Mouse (Mus musculus) embryo, embryonic 10 days (tissue): ENCODE measurements at regions not wholly inside any gene's neighbourhood (a gene's known extent, or its start where the extent isn't known, plus 50 kb on each side); places are given as distances from the start of the nearest gene placed in this dataset.

Source experiments
- DNase-seq: peaks from one replicate; pipeline ENCODE4 v3.0.0-alpha.2; 2015; ENCODE audit warnings: low spot score

DNA sequence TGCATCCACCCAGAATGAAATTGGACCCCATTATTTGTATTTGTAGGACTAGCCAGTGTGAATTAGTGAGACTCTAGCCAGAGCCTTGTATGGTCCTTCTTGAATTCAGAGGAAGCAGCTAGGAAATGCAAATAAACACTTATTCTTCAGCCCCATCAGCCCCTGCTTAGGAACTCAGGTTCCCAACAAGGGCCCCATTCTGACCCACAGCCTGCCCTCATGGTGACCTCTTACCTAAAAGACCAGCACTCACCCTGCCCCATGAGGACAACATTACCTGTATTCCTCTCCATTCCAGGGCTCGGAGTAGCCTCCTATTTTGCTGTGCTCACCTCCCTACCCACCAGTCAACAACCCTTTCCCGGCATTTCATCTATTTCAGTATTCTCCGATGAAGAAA, 283.6 kb upstream of the Noct start:
- no peak for DNase-seq

DNA sequence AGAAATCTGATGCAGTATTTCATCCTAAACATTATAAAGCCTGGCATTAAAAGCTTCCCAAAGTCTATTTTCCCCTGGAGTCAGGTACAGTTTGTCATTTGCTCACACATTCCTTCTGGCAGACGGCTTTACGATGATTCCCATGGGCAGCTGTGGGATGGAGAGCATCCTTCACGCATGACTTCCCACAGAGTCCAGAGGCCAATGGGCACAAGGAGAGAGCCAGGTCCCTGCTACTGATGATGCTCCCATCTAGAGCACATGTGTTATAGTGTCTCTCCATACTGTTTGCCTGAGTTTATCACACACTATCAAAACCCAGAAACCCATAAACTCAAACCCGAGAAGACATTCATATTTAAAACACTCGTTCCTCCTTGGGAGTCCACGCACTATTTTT, 270.8 kb upstream of the Noct start:
- DNase-seq, result no peak

DNA sequence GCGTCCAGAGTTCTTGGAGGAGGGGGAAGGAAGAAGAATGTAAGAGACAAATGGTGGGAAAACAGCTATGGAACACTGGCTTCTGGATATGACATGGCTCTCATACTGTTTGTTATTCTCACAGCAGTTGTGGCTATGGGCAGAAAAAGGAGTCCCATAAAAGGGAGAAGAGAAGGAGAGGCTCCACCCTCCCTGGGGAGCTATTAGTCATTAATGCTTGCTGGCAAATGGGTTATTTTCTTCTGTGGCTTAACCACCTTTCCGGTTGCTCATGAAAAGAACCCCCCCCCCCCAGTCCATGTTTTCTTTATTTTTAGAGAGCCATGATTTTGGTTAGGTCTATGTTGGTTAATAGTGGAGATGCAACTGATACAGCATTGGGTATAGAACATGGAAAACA, 253.9 kb upstream of the Noct start:
- no peak for DNase-seq

DNA sequence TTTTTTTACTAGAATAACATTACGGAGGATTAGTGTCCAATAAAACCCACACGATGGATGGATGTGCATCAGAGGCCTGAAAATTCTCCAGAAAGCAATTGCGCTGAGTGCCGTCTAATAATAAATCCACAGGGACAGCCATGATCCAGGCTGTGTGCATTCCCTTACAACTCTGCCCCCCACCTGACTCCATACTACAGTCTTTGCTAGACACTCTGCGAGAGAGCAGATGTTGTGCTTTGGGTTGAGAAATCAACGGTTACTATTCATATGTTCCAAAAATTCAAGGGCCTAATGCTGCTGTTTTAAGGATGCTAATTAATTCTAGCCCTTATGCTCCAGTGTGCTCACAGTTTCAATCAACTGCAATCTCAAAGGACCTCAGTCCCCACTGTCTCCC, 251.2 kb upstream of the Noct start:
- DNase-seq, result no peak

DNA sequence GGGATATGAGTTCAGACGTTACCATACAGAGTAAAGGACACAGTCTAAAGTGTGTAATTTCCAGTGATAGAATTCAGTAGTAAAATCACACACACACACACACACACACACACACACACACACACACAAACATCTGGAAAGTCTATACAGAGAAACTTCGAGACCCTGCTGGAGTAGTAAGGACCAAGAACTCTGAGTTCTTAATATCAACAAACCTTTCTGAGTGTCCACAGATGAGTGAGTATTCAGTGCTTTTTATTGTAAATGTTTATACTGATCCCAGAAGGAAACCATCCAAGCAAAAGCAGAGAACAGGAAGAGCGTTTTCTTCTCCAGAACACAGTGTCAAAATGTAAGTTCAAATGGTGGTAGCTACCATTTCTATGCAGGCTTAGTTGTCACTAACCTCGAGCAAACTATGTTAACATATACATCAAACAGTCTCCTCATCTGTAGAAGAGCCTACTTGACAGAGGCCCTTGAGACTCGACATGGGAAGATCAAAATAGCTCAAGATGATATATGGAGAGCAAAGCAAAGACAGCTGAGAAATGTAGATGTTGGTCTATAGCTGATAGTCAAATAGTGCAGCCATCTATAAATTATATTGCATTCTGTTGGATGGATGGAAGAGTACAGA, 248.0 kb upstream of the Noct start:
- DNase-seq, result no peak

DNA sequence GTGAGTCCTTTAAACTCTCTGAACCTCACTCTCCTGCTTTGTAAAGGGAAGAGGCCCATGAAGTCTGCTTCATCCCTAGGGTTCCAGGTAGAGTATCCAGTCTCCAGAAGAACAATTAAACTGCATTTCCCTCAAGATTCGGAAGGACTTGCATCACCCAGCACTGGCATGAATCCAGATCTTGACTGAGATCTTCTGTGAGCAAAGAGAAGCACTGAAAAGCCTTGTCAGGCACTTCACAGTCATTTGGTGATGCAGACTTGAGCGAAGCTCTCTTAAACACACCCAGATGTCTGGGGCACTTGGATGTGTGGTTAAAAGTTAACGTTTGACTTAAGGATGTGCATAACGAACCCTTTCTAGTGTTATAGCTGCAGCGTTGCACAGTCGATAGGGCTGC, 247.4 kb upstream of the Noct start:
- no peak for DNase-seq

DNA sequence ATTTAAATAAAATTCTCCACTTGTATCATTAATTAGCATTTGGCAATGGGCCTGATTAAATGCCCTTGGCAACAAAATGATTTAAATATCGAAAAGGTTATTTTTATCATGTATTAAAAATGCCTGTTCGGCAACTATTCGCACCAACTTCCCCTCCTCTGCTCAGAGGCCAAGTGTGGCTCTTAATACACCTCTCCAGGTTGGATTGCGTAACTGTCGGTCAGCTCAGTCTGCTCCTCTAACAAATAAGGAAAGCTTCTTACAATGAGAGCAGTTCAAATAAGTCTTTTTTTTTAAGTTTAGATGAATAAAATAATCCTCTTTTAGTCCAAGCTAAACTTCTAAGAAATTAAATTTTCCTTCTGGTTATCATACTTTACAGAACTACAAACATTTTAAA, 245.6 kb upstream of the Noct start:
- DNase-seq, result no peak

DNA sequence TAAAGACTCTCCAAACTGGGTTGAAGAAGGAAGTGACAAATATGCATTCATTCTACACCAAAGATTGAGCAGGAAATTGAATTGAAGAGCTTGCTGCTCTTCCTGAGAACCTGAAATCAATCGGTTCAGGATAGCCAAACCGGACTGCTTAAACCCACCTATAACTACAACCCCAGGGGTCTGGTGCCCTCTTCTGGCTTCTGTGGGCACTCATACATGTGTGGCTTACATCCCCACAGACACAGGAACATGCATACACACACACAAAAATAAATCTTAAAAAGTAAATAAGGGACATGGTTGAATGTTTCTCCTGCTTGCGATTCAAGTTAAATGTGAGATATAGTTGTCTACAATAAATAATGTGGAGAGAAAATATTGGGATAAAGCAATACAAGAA, 244.7 kb upstream of the Noct start:
- DNase-seq, result no peak

DNA sequence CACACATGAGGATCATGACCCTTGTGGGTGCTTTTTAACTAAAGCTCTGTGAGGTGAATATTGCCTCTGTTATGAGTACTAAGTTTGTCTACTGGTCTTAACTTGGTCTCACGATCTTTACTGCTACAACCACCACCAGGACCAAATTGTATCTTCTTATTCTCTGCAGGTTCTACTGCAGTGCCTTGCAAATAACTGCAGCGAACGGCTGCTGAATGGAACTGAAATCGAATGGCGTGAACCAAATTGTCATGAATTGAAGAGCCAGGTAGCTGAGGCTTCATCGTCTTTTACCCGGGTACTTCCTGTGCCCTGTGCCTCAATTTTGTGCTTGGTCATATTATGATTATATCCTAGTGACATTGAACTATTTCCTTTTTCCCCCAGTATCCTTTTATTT, 242.5 kb upstream of the Noct start:
- DNase-seq, result no peak

DNA sequence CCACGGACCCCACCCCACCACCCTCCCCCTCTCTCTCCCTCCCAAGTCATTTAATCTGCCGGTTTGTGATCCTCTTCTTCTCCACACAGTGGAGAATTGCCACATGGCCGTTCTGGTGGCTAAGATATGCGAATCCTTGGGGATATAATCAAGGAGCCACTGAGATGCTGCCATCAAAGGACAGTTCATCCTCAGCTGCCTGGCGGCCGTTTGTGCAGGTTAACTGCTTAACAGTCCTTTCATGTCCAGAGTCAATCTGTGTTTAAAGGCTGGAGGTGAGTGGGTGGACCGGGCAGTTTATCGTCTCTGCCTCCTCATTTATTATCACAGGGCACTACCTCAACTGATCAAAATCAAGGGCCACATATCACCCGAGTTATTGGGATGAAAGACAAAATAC, 241.6 kb upstream of the Noct start:
- no peak for DNase-seq

DNA sequence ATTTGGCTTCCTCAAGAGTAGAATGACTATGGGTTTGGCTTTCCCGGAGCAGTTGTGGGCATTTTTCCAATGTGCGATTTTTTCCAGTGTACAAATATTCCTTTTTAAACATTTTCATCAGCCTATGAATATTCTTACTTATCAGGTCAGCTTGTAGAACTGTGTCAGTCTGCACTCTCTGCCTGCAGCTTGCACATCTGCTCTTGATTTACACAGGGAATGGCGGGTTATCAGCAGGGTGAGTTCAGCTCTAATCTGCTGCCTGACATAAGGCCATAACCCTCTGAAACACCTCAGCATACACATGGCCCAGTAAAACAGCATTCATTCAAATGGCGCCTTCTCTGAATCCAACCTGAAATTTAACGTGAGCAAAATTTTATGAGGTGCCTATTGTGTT, 241.1 kb upstream of the Noct start:
- DNase-seq, result peak; percentile 69

DNA sequence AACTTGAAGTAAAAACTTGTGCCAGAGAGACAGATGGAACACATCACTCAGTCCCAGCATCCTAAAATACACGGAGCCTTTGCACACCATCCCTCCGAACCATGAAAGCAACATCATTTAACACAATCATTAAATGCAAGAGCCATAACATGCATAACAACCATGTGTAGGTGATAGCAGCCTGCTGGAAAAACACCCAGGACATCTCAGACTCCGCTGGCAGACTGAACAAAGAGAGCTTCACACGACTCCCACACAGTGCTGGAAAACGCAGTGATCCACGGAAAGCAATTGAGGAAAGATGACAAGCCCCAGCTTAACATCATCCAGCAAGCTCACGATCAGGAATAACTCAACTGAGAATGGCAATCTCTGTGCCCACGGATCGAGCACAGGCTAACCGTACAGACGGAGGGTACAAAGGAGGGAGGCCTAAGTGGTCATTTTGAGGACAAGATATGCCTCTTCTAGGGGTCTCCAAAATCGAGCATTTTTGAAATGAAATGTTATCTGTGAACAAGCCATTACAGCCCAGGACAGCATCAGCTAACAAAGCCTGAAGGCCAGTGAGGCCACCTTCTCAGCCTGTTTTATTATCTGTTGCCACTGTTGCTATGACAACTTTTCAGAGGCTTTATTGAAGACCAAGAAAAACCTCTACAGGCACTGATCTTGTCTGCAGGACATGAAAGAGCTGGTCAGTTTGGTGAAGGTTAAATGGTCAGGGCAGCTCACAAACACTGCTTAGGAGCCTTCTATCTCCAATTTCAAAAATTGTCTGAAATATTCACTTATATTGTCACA, 240.1 kb upstream of the Noct start:
- no peak for DNase-seq

DNA sequence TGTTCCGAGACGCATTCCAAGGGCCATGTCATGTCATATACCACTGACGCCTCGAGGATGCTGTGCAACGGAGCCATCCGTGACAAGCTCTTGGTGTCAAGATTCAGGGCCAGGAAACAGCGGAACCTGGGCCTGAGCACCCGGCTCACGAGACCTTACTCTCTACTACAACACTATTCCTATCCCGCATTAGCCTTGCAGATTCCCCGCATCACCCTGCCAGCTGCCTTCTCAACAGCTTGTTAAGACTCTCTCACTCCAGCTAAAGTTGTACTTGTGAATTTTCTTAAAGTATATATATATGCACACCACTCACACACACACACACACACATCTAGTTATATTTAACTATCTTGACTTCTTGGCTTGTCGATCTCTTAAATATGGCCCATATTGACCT, 236.4 kb upstream of the Noct start:
- DNase-seq, result no peak

DNA sequence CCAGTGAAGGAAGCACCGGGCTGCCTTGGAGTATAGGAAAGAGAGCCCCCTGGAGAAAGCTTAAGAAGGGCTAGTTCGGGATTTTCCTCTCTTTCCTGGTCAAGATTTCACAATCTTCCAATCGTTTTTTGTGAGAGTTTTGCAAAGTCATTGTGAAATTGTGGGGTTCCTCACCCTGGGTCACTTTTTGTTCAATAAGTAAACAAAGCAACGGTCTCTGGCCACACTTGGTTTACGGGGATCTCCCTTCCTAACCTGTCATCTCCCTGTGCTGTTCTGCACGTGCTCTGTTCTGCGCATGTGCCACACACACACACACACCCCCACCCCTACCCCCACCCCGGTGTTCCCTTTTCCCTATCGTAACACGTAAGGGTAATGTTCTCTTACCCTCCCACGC, 233.4 kb upstream of the Noct start:
- DNase-seq, result no peak

DNA sequence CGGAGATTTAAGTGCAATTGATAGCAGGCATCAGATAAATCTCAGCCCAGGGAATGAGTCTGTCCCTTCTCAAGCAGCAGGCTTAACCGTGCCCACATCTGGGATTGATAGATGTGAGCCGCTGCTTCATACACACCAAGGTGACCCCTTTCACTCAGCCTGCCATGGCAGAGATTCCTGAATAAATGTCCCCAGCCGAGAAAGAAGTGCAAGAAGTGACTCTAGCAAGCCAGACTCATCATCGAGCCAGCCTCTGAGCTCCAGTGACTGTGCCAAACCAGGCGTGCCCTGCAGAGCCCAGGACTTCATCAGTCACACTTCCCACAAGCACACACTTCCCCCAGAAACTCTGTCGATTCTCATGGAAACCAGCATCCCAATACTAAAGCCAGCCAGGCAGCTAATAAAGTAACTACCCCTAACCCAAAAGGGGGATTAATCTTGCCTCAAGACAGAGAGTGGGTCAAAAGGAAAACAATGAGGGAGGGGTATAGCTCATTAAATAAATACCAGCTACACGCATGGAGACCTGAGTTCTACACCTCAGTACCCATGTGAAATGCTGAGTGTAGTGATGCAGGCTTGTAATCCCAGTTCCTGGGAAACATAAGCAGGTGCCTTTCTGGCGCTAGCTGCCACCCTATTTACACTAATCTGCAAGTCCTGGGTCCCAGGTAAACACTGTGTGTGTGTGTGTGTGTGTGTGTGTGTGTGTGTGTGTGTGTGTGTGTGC, 231.5 kb upstream of the Noct start:
- peak; percentile 52 for DNase-seq

DNA sequence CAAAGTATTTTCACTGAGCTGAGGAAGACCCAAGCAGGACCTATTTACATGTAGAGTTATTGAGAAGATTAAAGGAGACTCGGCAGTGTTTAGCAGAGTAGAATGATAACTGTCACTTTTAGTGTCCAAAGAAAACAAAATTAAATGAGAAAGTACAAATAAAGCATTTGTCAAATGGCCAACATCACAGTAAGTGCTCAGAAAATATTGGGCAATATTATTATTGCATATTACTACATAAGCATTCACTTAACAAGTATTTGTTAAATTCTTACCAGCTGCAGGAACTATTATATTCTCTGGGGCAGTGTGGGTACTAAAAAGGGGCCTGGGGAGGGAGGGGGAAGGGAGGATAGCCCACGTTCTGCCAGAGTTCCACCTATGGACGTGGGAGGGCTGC, 224.5 kb upstream of the Noct start:
- DNase-seq, result no peak

DNA sequence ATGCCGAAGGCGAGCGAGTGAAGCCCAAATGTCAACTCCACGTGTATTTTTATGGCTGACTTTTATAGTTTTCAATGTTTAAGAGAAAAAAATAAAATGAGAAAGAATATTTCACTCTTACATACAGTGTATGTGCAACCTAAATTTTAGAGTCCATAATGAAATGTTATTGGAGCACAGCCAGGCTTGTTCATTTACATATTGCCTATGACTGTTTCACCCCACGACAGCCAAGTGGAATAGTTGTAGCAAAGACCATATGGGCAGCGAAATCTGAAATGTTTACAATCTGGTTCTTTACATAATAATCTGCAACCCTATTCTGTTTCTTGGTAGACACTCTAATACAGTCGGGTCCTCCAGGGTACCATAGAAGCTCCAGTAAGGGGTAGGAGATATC, 223.3 kb upstream of the Noct start:
- no peak for DNase-seq

DNA sequence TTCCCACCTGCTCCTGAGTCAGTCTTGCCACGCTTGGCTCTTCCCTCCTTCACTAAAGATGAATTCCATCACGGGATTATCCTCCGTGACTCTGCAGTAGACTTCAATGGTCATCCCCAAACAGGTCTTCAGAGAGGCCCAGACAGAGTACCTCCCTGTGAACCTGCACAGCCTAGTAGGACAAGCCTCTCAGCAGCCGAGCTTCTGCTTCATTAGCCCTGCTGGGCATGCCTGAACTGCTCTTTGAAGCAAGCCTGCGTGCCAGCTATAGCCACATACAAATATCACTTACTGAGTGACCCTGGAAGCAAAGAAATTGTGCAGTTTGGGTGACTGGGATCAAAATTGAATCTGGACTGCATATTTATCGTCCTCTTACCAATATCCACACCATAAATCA, 221.6 kb upstream of the Noct start:
- no peak for DNase-seq

DNA sequence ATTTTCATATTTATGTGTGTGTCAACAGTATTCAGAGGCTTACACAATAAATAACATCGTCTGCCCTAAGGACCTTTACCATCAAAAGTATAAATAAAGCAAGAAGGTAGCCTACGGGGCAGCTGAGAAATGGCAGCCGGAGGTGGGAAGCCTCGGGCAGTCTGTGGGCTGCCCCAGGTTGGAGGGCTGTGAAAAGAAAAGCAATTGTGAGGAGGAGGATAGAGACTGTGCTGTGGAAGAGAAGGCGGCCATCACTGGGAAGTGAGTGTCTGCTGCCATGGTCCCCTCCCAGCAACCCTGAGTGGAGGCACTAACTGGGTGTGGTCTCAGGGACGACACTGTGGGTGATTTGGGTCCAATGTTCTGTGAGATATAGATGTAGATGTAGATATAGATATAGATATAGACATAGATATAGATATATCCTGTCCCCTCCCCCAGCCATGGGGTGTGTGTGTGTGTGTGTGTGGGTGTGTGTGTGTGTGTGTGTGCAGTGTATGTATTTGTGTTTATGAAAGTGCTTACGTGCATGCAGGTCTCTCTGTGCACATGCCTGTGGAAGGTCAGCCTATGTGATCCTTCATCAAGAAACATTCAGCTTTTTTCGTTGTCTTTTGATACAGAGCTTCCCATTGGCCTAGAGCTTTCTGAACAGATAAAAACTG, 220.6 kb upstream of the Noct start:
- DNase-seq, result no peak

DNA sequence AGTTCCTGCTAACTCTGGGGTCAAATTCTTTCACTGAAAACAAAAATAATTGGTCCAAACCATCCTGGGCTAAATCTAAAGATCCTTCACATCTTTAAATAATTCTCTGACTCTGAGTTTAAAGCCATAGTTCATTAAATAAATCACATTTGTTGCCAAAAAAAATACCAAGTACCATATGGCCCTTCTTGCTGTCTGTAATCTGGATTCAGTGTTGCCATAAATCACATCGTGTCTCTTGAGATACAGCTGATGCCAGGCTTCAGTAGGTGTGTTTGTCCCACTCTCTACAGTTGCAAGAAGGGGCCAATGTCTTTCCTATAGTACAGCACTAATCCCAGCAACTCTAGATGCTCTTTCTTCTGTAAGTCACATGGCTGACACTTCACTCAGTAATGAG, 220.0 kb upstream of the Noct start:
- no peak for DNase-seq

DNA sequence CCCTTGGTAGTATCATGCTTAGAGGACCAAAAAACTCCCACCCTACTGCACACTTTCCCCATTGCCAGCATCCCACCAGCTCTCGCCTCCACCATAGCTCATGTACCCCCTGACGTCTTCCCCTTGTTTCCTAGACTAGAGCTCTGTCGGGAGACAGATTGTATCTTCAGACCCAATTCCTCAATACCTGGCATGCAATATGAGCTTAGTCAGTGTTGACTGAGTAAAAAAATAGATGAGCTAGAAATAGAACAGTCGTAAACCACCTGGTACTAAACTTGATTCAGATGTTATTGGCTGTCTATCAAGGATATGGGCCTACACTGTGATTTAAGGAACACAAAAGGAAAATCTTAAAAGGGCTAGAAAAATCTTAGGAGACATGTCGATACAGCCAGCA, 215.1 kb upstream of the Noct start:
- no peak for DNase-seq

DNA sequence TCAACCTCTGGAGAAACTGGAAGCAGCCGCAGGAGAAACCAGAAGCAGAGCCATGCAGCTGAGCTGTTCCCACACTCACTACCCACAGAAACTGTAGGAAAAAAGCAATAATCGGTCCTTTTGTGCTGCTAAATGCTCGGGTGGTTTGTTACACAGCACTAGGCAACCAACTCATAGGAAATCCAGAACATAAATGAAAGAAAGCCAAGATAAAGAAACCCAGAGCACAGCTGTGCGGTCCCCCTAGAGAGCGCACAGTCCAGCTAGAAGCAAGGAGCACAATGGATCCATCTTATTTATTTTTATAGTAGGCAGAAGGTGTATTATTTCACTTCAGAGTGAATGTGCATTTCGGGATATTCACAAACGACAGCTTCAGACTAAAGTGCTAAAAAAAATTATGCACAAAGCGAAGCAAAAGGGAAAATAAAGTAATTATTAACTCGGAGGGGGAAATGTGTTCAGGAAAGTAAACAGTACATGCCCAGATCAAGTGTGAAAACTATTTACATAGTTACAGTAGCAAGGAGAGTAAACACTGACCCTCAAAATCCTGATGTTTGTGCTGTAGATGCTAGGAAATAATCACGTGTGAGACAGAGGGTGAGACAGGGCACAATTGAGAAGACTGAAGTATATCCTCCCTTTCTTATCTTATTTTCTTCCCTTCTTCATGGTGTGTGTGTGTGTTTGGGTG, 204.4 kb upstream of the Noct start:
- no peak for DNase-seq
